Mouse (Mus musculus) stomach, postnatal 0 days (tissue): ENCODE measurements around the gene Mydgf.
A peak's percentile ranks its signal among the peaks of the same experiment; 100 is the strongest.

Experiments used
- CTCF ChIP-seq: IDR thresholded peaks from 2 replicates; pipeline ENCODE4 v1.5.1; 2016; ENCODE audit warnings: antibody characterized with exemption, low read depth, mild to moderate bottlenecking, moderate library complexity
- EP300 ChIP-seq: optimal IDR thresholded peaks from 2 replicates; pipeline ENCODE3; 2016; ENCODE audit warnings: antibody characterized with exemption

DNA sequence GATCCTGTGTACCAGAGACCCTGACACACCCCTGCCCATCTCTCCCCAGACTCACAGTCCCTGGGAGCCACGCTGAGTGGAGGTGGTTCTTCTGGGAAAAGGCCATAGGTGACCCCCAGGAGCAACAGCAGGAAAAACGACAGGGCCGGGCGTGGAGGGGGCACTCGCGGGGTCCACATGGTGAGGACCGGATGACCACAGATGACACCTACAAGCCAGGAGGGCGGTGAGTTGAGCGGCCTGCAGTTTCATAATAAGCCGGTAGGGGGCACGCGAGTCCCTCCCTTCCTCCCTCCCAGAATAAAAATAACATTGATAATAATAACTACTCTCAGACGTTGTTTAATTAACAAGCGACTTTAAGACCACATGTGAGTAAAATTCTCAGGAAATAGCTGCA lies 51.1 kb downstream of the Mydgf start:
- TF ChIP-seq CTCF, result peak; percentile 90
- TF ChIP-seq EP300, result no peak
